Mouse (Mus musculus): ENCODE results near the gene Fmn2.

DNA sequence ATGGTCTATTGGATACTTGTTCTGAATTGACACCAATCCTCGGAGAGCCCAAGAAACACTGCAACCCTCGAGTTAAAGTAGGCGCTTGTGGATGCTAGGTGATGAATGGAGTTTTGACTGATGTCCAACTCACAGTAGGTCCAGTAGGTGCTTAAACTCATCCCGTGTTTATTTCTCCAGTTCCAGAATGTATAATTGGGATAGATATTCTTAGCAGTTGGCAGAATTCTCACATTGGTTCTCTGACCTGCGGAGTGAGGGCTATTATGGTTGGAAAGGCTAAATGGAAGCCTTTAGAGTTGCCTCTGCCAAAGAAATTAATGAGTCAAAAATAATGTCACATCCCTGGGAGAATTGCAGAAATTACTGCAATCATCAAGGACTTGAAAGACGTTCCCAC, 62.9 kb downstream of the Fmn2 start:
- TF ChIP-seq CTCF (IDR thresholded peaks at IDR 0.05; ENCODE audit: low read depth, low read length) (no peak), TAL1 (conservative IDR thresholded peaks at IDR 0.05; ENCODE audit: low read depth, low read length) (no peak)
